Mouse (Mus musculus): Measurements from ENCODE around the gene Mbd4.

DNA sequence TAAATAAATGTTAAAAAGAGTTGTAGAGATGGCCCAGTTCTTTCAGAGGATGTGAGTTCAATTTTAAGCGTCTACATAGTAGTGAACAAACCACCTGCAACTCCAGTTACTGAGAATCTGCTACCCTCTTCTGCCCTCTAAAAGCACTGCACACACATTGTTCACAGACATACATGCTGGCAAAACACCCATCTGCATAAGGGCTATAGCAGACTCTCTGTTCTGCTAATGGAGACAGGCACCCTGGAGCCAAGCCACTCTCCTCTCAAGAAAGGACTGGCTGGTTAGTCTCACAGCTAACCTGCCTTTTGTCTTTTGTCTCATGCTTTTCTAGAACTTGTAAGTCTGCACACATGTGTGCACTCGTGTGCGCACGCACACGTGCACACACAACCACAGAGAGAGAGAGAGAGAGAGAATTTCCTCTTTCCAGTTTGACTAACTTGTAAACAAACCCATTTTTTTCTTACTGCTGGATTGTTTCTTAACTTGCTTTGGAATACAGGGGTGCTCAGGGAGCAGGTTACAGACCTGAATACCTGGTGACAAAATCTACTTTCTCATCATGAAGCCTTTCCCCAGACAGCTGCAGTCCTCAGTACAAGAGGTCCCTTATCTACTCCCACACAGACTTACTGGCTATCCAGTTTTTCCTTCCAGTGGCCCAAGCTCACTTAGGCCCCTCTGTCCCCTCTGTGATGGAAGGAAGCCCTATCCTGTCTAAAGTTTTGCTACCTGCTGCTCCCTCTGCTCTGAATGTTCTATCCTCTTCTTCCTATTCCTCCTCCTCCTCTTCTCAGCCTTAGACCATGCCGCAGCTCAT lies 22.2 kb downstream of the Mbd4 start:
- no peak for TF ChIP-seq CTCF (conservative IDR thresholded peaks at IDR 0.05; ENCODE audit: insufficient read depth, insufficient read length, low read depth, low read length)
- TF ChIP-seq POLR2A (IDR thresholded peaks at IDR 0.05; ENCODE audit: low read depth, low read length) = no peak

All from kidney, adult 2 months (tissue).